Mouse (Mus musculus) MEL (cell line): ENCODE measurements around the gene Ncoa3.

ENCODE experiments used
- BHLHE40 ChIP-seq: IDR thresholded peaks from 2 replicates; pipeline ENCODE4 v1.6.1; 2012; ENCODE audit warnings: low read depth, mild to moderate bottlenecking, inconsistent platforms, low read length, improper control_type of control experiment, borderline replicate concordance
- CTCF ChIP-seq, 3 experiments: IDR thresholded peaks in 2 of 3; conservative IDR thresholded peaks in 1 of 3; 2 replicates each; pipeline ENCODE4 v1.5.1; 2011 to 2012; ENCODE audit warnings: low read length in 3 of 3, low read depth in 2 of 3, mild to moderate bottlenecking in 2 of 3, improper control_type of control experiment in 1 of 3, inconsistent platforms in 1 of 3, mixed read lengths in 1 of 3, moderate library complexity in 1 of 3; ENCODE audit not compliant: control insufficient read depth in 1 of 3, insufficient read depth in 1 of 3, poor library complexity in 1 of 3, severe bottlenecking in 1 of 3
- EP300 ChIP-seq, 2 experiments: IDR thresholded peaks; 2 replicates each; pipeline ENCODE4 v1.6.1; 2011; ENCODE audit warnings: improper control_type of control experiment in 2 of 2, low read length in 2 of 2, low read depth in 1 of 2, mild to moderate bottlenecking in 1 of 2
- GATA1 ChIP-seq: IDR thresholded peaks from 2 replicates; pipeline ENCODE4 v1.6.1; 2011; ENCODE audit warnings: low read depth, low read length, improper control_type of control experiment
- HCFC1 ChIP-seq: IDR thresholded peaks from 2 replicates; pipeline ENCODE4 v1.6.1; 2012; ENCODE audit warnings: low read depth, mild to moderate bottlenecking, inconsistent platforms, low read length, improper control_type of control experiment, moderate library complexity
- POLR2A ChIP-seq, 2 experiments: IDR thresholded peaks; 2 replicates each; pipeline ENCODE4 v1.6.1; 2011 to 2012; ENCODE audit warnings: low read length in 2 of 2, mild to moderate bottlenecking in 2 of 2, control low read depth in 1 of 2, improper control_type of control experiment in 1 of 2, low read depth in 1 of 2, moderate library complexity in 1 of 2; ENCODE audit not compliant: control insufficient read depth in 1 of 2, insufficient read depth in 1 of 2, poor library complexity in 1 of 2
- SIN3A ChIP-seq: IDR thresholded peaks from 2 replicates; pipeline ENCODE4 v1.6.1; 2012; ENCODE audit warnings: low read length, improper control_type of control experiment, inconsistent platforms
- TCF12 ChIP-seq: IDR thresholded peaks from 2 replicates; pipeline ENCODE4 v1.6.1; 2014; ENCODE audit warnings: low read depth, mild to moderate bottlenecking, inconsistent platforms, low read length, improper control_type of control experiment, moderate library complexity
- UBTF ChIP-seq: IDR thresholded peaks from 2 replicates; pipeline ENCODE4 v1.6.1; 2012; ENCODE audit warnings: low read depth, mild to moderate bottlenecking, inconsistent platforms, low read length, improper control_type of control experiment, moderate library complexity, borderline replicate concordance; ENCODE audit not compliant: insufficient read depth
- ZKSCAN1 ChIP-seq: IDR thresholded peaks from 2 replicates; pipeline ENCODE4 v1.6.1; 2012; ENCODE audit warnings: low read depth, mild to moderate bottlenecking, inconsistent platforms, low read length, improper control_type of control experiment, moderate library complexity
- ZMIZ1 ChIP-seq: IDR thresholded peaks from 2 replicates; pipeline ENCODE4 v1.6.1; 2012; ENCODE audit warnings: low read depth, mild to moderate bottlenecking, inconsistent platforms, low read length, improper control_type of control experiment, moderate library complexity
- ZNF384 ChIP-seq: IDR thresholded peaks from 2 replicates; pipeline ENCODE4 v1.6.1; 2012; ENCODE audit warnings: low read depth, mild to moderate bottlenecking, inconsistent platforms, low read length, improper control_type of control experiment

DNA sequence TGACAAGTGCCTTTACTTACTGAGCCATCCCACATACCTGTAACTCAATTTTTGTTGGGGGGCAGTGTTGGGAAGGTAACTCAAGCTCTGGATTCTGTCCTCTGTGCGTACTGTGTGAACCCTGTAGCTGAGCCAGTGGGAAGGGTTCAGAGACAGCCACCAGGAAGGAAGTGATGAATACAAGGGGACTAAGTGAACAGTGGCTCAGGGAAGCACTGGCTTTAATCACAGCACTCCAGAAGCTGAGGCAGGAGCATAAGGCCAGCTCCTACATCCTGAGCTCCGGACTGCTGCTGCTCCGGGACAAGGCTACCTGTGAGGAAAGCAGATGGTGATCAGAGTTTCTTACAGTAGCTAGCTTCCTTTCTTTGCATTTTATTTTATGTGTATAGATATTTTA lies 31.6 kb downstream of the Ncoa3 start:
- TF ChIP-seq ZMIZ1 (no peak), GATA1 (no peak), UBTF (no peak), BHLHE40 (no peak), HCFC1 (no peak), ZNF384 (no peak), ZKSCAN1 (no peak), CTCF (IDR thresholded peaks at IDR 0.05 in 2 of 3, conservative IDR thresholded peaks at IDR 0.05 in 1 of 3; ENCODE audit: control insufficient read depth in 1 of 3, insufficient read depth in 1 of 3, low read depth in 2 of 3, low read length in 3 of 3, poor library complexity in 1 of 3, severe bottlenecking in 1 of 3) (no peak), SIN3A (no peak), POLR2A (IDR thresholded peaks at IDR 0.05; ENCODE audit: control insufficient read depth in 1 of 2, insufficient read depth in 1 of 2, low read depth in 1 of 2, low read length in 2 of 2, poor library complexity in 1 of 2) (no peak), EP300 (IDR thresholded peaks at IDR 0.05; ENCODE audit: low read depth in 1 of 2, low read length in 2 of 2) (no peak), TCF12 (no peak)
